Mouse (Mus musculus) liver, adult 2 months (tissue): Measurements from ENCODE around the gene Sele.

Experiments used
- CTCF ChIP-seq: fragments of 200-500 bp; IDR thresholded peaks from 2 replicates; pipeline ENCODE4 v1.5.1; 2011; ENCODE audit warnings: low read depth, low read length, control low read depth
- POLR2A ChIP-seq: fragments of 200-500 bp; IDR thresholded peaks from 2 replicates; pipeline ENCODE4 v1.6.1; 2011; ENCODE audit warnings: low read length, control low read depth; ENCODE audit not compliant: insufficient read depth; ENCODE audit errors: extremely low read depth

- TF ChIP-seq CTCF (no peak), POLR2A (no peak)
Observed at GRCm38 (mm10) chr1:164053561-164053960, 5.5 kb downstream of the Sele start.
